Mouse (Mus musculus) intestine, postnatal 0 days (tissue): ENCODE measurements at regions not wholly inside any gene's neighbourhood (a gene's known extent, or its start where the extent isn't known, plus 50 kb on each side); places are given as distances from the start of the nearest gene placed in this dataset.

Experiments
- ATAC-seq: fragments of 200-750 bp; cut with Nextera tagmentation; 2 replicates; pipeline ENCODE4 v1.8.0; 2017; ENCODE audit warnings: mild to moderate bottlenecking, moderate TSS enrichment, moderate library complexity
- H3K27ac ChIP-seq: fragments of 300-500 bp; sonication (generic); 2 replicates; pipeline ENCODE4 v1.5.1; 2014; ENCODE audit warnings: mild to moderate bottlenecking, low read depth, low read length, moderate library complexity
- H3K27me3 ChIP-seq: fragments of 300-500 bp; sonication (generic); replicated peaks from 2 replicates; pipeline ENCODE4 v1.6.1; 2014; ENCODE audit warnings: low read length, mixed read lengths; ENCODE audit not compliant: control insufficient read depth, insufficient read depth
- H3K36me3 ChIP-seq: fragments of 300-500 bp; sonication (generic); 2 replicates; pipeline ENCODE4 v1.6.1; 2014; ENCODE audit warnings: mild to moderate bottlenecking, moderate library complexity; ENCODE audit not compliant: control insufficient read depth, insufficient read depth
- H3K4me1 ChIP-seq: fragments of 300-500 bp; sonication (generic); replicated peaks from 2 replicates; pipeline ENCODE4 v1.6.1; 2014; ENCODE audit warnings: antibody characterized with exemption, low read length, mixed read lengths; ENCODE audit not compliant: control insufficient read depth, insufficient read depth
- H3K4me2 ChIP-seq: fragments of 300-500 bp; sonication (generic); replicated peaks from 2 replicates; pipeline ENCODE4 v1.6.1; 2014; ENCODE audit warnings: low read depth, mild to moderate bottlenecking, moderate library complexity
- H3K4me3 ChIP-seq: fragments of 300-500 bp; sonication (generic); 2 replicates; pipeline ENCODE4 v1.5.1; 2014; ENCODE audit warnings: low read depth, low read length
- H3K9ac ChIP-seq: fragments of 300-500 bp; sonication (generic); 2 replicates; pipeline ENCODE4 v1.6.1; 2014; ENCODE audit warnings: mild to moderate bottlenecking, low read depth, low read length
- H3K9me3 ChIP-seq: fragments of 300-500 bp; sonication (generic); 2 replicates; pipeline ENCODE4 v1.6.1; 2016; ENCODE audit warnings: mixed run types; ENCODE audit not compliant: control insufficient read depth
- CTCF ChIP-seq: sonication (generic); IDR thresholded peaks from 2 replicates; pipeline ENCODE4 v1.5.1; 2016; ENCODE audit warnings: low read depth, mild to moderate bottlenecking, control low read depth, antibody characterized with exemption, moderate library complexity
- WGBS: fragments of 180-500 bp; shearing (Covaris S2); extraction: QIAGEN DNeasy Blood & Tissue Kit; methylation state at CpG from one replicate; pipeline ENCODE4 v1.1.7; 2014; 5-methylcytosine and 5-hydroxymethylcytosine counted together

DNA sequence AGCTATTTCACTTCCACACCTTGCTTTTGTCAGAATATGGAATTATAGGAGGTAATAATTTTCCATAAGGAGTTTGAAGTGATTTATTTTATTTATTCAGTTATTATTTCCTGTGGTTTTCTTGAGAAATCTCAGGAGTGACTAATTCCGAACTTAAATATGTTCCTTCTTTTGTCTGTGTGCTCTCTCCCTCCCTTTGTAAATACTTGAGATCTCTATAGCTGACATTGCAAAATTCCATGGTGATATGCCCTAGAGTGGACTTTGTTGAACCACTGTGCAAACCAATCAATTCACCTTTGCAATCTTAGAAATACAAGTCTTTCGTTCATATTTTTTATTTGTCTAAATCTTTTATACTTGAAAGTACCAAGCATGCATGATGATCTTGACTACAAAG is 478.8 kb upstream of the Gm9747 start:
- ATAC-seq: no peak

DNA sequence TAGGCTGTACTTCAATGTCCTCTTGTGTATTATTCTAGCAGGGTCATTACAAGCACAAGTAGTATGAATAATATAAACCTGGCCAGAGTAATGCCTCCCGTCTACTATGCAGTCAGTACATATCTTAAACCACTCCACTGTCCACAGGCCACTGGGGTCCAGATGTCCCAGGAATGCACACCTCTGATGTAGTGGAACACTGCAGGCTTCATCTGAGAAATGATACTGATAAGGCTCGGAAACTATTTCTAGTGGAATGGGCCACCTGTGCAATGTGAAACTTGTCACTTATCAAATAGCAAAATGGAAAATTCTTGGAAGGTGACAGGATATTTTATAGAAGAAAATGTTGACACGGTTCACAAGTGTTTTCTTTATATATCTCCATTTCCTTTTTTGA is 477.6 kb upstream of the Gm9747 start:
- H3K9ac ChIP-seq: no peak overlapping the region
- H3K4me3 ChIP-seq: no peak overlapping the region
- no peak for TF ChIP-seq CTCF
- H3K36me3 ChIP-seq: no peaks in the 10 kb centered on the region
- WGBS: 68% methylated on average over 3 of the region's 3 CpGs
- H3K4me2 ChIP-seq: no peak overlapping the region
- no peak for ATAC-seq
- H3K4me1 ChIP-seq: no peaks in the 10 kb centered on the region
- H3K27ac ChIP-seq: no peak overlapping the region
- no peaks in the 10 kb centered on the region for H3K27me3 ChIP-seq
- no peaks in the 10 kb centered on the region for H3K9me3 ChIP-seq

More for the DNA sequence above, 478.8 kb upstream of the Gm9747 start:
- Histone ChIP-seq H3K27me3 (no peaks in the 10 kb centered on the region), H3K9ac (no peak overlapping the region), H3K4me2 (no peak overlapping the region), H3K36me3 (no peaks in the 10 kb centered on the region), H3K4me1 (no peaks in the 10 kb centered on the region), H3K27ac (no peak overlapping the region), H3K4me3 (no peak overlapping the region), H3K9me3 (no peaks in the 10 kb centered on the region)
- WGBS: 43% methylated on average over 2 of the region's 2 CpGs
- no peak for TF ChIP-seq CTCF

DNA sequence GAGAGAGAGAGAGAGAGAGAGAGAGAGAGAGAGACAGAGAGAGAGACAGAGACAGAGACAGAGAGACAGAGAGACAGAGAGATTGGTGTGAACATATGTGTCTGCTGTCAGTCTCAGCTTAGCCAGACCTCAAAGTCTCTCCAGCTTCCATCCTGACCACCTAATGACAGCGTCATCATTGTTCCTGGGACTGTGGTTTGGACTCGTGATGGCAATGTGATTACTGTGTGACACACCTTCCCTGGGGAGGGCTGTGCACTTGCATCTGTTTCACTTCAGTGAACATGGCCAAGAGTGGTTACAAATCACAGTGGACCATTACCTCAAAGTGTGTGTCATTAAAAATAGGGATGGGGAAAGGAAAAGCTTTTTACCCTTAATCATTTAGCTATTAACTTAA is 477.2 kb upstream of the Gm9747 start:
- no peaks in the 10 kb centered on the region for H3K27me3 ChIP-seq
- 45% methylated on average over 2 of the region's 2 CpGs for WGBS
- no peak overlapping the region for H3K27ac ChIP-seq

DNA sequence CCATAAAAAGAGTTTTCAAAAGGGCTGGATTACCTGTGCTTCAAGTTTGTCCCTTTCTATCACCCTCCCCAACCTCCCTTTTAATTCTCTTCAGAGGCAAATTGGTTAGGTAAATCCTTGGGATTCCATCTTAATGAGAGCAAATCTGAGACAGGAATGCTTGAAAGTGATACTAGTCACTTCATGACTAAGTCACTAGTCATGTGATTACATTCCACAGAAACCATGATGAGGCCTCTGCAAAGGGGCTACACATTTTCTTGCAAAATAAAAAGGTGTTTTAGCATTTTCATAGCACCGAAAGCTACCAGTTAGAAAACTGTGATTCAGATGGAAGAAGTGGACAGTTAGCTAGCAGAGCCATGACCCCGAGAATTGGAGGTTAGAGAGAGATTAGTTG is 473.0 kb upstream of the Gm9747 start:
- TF ChIP-seq CTCF: no peak
- ATAC-seq: no peak
- 74% methylated on average over 2 of the region's 2 CpGs for WGBS
- Histone ChIP-seq H3K4me2 (no peak overlapping the region), H3K4me1 (no peaks in the 10 kb centered on the region), H3K9me3 (no peaks in the 10 kb centered on the region), H3K36me3 (no peaks in the 10 kb centered on the region), H3K9ac (no peak overlapping the region), H3K4me3 (no peak overlapping the region), H3K27ac (no peak overlapping the region), H3K27me3 (no peaks in the 10 kb centered on the region)

More for the DNA sequence above, 477.2 kb upstream of the Gm9747 start:
- Histone ChIP-seq H3K4me2 (no peak overlapping the region), H3K9me3 (no peaks in the 10 kb centered on the region), H3K4me3 (no peak overlapping the region), H3K4me1 (no peaks in the 10 kb centered on the region), H3K36me3 (no peaks in the 10 kb centered on the region), H3K9ac (no peak overlapping the region)
- ATAC-seq: no peak
- no peak for TF ChIP-seq CTCF

DNA sequence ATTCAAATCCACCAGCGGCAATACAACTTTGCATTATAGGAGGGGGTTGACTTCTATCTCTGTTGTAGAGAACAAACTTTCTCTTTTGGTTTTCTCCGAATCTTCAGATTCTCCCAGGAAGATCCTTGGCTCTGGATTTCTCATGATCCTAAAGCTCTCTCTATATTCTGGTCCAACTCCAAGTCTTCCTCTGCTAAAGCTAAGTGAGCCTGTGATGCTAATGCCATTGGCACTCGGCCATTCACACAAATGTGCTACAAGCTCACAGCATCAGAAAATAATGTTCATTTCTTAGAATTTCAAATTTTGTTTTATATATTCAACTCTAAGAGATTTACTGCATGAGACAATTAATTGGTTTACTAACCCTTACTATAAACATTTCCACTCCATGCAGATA is 461.2 kb upstream of the Gm9747 start:
- 71% methylated on average over 3 of the region's 3 CpGs for WGBS
- TF ChIP-seq CTCF: no peak
- Histone ChIP-seq H3K4me1 (no peaks in the 10 kb centered on the region), H3K9ac (no peak overlapping the region), H3K4me2 (no peak overlapping the region), H3K27ac (no peak overlapping the region), H3K9me3 (no peaks in the 10 kb centered on the region), H3K27me3 (no peaks in the 10 kb centered on the region), H3K4me3 (no peak overlapping the region), H3K36me3 (no peaks in the 10 kb centered on the region)
- no peak for ATAC-seq

DNA sequence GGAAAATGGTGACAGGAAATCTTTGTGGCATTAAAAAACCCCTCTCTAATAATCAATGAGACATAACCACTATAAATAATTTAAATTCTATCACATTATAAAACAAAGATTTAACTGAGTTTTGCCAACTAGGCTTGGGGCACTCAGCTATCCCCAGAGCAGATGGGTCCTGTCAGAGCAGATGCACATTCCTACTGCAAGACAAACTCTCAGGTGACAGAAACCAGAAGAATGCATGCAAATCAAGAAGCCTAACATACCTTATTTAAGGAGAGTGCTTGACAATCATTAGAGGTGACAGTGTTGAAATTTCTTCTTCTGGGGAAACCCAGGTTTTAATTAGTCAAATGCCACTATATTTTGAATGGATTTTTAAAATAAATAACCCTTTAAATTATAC is 452.3 kb upstream of the Gm9747 start:
- Histone ChIP-seq H3K27ac (no peak overlapping the region), H3K4me2 (no peak overlapping the region), H3K4me3 (no peak overlapping the region), H3K27me3 (no peaks in the 10 kb centered on the region), H3K9ac (no peak overlapping the region), H3K4me1 (no peaks in the 10 kb centered on the region), H3K36me3 (no peaks in the 10 kb centered on the region), H3K9me3 (no peaks in the 10 kb centered on the region)
- ATAC-seq: no peak
- TF ChIP-seq CTCF: no peak

DNA sequence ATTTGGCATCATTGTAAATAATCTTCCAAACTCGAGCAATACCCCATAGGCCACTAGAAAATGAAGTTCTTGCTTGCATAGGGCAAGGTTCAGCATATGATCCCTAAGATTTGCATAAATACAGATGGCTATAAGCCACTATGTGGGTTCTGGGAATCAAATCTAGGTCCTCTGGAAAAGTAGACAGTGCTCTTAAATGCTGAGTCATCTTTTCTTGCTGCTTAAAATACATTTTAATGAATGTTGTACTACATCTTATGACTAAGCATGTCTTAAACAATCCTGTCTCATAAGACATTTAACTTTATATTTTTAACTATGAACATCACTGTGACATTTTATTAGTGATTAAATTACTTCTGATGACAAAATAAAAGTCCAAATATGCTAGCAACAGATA is 448.6 kb upstream of the Gm9747 start:
- H3K4me2 ChIP-seq: no peak overlapping the region
- H3K36me3 ChIP-seq: no peaks in the 10 kb centered on the region
- H3K4me1 ChIP-seq: no peaks in the 10 kb centered on the region
- no peak for TF ChIP-seq CTCF
- H3K4me3 ChIP-seq: no peak overlapping the region
- 41% methylated on average over 1 of the region's 1 CpGs for WGBS
- no peaks in the 10 kb centered on the region for H3K9me3 ChIP-seq
- no peak for ATAC-seq
- H3K27ac ChIP-seq: no peak overlapping the region
- H3K9ac ChIP-seq: no peak overlapping the region
- H3K27me3 ChIP-seq: no peaks in the 10 kb centered on the region
